Mouse (Mus musculus): ENCODE results near the gene Gm4131.

DNA sequence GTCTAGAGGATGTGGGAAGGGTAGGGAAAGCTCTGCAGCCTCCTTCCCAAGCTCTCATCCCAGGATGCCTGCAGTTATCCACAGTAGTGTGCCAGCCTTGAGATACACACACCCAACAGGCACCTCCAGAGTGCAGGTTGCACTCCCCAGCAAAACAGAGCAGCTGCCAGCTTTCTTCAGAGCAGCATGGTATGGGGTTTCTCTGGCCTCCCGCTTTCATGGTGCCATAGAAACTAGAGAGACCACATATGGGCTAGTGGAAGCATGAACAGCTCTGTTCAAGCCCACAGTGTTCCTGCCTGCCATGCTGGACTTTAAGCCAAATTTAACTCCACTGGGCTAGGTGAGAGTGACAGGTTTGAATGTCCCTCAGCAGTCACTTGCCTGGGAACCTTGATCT is 36.1 kb upstream of the Gm4131 start:
- TF ChIP-seq CTCF (IDR thresholded peaks at IDR 0.05; ENCODE audit: insufficient read depth, low read depth, low read length) (no peak), POLR2A (IDR thresholded peaks at IDR 0.05; ENCODE audit: insufficient read depth, low read depth, low read length) (no peak)
